Mouse (Mus musculus): ENCODE measurements around the gene Slc4a1ap. TPM values are rescaled to one million over a fixed set of nuclear protein-coding genes. Genes with fewer than 3 reads are reported as not detected.

The Slc4a1ap gene
- total RNA-seq, 1 experiment: 30.2 TPM

DNA sequence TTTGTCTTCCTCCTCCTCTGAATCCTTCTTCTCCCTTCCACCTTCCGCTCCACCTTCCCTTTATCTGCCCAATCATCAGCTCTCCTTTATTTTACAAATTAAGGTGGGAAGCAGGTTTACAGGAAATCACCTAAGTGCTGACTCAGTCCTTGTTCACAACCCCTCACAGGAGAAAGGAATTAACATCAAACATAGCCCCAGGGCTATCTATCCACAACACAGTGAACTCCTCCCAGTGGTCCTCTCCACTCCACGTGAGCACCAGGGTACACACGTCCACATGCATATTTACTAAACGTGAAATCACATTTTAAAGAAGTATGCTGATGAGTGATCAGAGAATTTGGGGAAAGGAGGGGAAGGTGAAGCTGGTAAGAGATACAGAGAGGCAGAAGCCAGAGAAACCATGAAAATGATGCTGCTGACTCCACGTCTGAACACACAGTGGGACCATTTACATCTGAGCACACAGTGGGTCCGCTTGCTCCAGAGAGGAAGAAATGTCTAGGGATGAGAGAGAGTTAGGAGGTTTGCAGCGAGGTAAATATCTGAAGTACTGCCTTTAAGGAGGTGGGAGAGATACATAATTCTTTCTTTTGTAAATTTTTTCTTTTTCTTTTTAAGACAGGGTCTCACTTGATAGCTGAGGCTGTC lies 37.6 kb upstream of the Slc4a1ap start:
- DNase-seq (ENCODE audit: low read depth, low spot score): peak; percentile 60
- peak overlapping the region; percentile 88 for H3K27ac ChIP-seq (ENCODE audit: insufficient read depth, low read depth, low read length, poor library complexity, severe bottlenecking)
- H3K9ac ChIP-seq (ENCODE audit: insufficient read depth, low read depth, low read length, poor library complexity, severe bottlenecking): peak overlapping the region; percentile 78; the same call in 1 of the 2 replicates
- TF ChIP-seq MAFK (IDR thresholded peaks at IDR 0.05; ENCODE audit: insufficient read depth, low read depth, low read length) (peak; percentile 95), ZNF384 (IDR thresholded peaks at IDR 0.05; ENCODE audit: low read depth, low read length) (no peak)
- peak overlapping the region; percentile 84 to 91 for H3K4me3 ChIP-seq (ENCODE audit: insufficient read depth in 1 of 2, low read depth in 1 of 2, low read length in 2 of 2, poor library complexity in 1 of 2, severe bottlenecking in 1 of 2)
- peaks cover 21% of the 10 kb centered on the region for H3K36me3 ChIP-seq (ENCODE audit: control insufficient read depth, insufficient read depth, low read length, poor library complexity, severe bottlenecking)
- in situ Hi-C loops (cut with MboI; ENCODE audit: low sequenced_read_pairs in 2 of 2, unreplicated experiment in 2 of 2): no loop called here
- peaks cover 0 to 5% of the 10 kb centered on the region in 2 experiments; a peak in 2 of 4 replicates for H3K4me1 ChIP-seq (ENCODE audit: control insufficient read depth in 2 of 2, insufficient read depth in 2 of 2, low read length in 2 of 2, poor library complexity in 1 of 2)
- no peaks in the 10 kb centered on the region for H3K9me3 ChIP-seq (ENCODE audit: control insufficient read depth, insufficient read depth, low read depth, low read length)

GRCm38 (mm10) chr5:31492031-31492430 lies 34.8 kb upstream of the Slc4a1ap start:
- peaks cover 4 to 7% of the 10 kb centered on the region in 2 experiments for H3K4me1 ChIP-seq (ENCODE audit: control insufficient read depth in 2 of 2, insufficient read depth in 2 of 2, low read length in 2 of 2, poor library complexity in 1 of 2)
- H3K9me3 ChIP-seq (ENCODE audit: control insufficient read depth, insufficient read depth, low read depth, low read length): no peaks in the 10 kb centered on the region
- no peak overlapping the region for H3K9ac ChIP-seq (ENCODE audit: insufficient read depth, low read depth, low read length, poor library complexity, severe bottlenecking)
- in situ Hi-C loops (cut with MboI; ENCODE audit: low sequenced_read_pairs in 2 of 2, unreplicated experiment in 2 of 2): no loop called here
- no peak overlapping the region for H3K4me3 ChIP-seq (ENCODE audit: insufficient read depth in 1 of 2, low read depth in 1 of 2, low read length in 2 of 2, poor library complexity in 1 of 2, severe bottlenecking in 1 of 2)
- no peak overlapping the region for H3K27ac ChIP-seq (ENCODE audit: insufficient read depth, low read depth, low read length, poor library complexity, severe bottlenecking)
- TF ChIP-seq CHD2 (IDR thresholded peaks at IDR 0.05; ENCODE audit: low read depth, low read length) (no peak), ZNF384 (IDR thresholded peaks at IDR 0.05; ENCODE audit: low read depth, low read length) (no peak), MAFK (IDR thresholded peaks at IDR 0.05; ENCODE audit: insufficient read depth, low read depth, low read length) (no peak), ZC3H11A (IDR thresholded peaks at IDR 0.05; ENCODE audit: borderline replicate concordance, low read depth, low read length) (no peak), HCFC1 (IDR thresholded peaks at IDR 0.05; ENCODE audit: borderline replicate concordance, insufficient read depth, low read length) (no peak)
- peaks cover 10% of the 10 kb centered on the region for H3K36me3 ChIP-seq (ENCODE audit: control insufficient read depth, insufficient read depth, low read length, poor library complexity, severe bottlenecking)
- DNase-seq (ENCODE audit: low read depth, low spot score): no peak

DNA sequence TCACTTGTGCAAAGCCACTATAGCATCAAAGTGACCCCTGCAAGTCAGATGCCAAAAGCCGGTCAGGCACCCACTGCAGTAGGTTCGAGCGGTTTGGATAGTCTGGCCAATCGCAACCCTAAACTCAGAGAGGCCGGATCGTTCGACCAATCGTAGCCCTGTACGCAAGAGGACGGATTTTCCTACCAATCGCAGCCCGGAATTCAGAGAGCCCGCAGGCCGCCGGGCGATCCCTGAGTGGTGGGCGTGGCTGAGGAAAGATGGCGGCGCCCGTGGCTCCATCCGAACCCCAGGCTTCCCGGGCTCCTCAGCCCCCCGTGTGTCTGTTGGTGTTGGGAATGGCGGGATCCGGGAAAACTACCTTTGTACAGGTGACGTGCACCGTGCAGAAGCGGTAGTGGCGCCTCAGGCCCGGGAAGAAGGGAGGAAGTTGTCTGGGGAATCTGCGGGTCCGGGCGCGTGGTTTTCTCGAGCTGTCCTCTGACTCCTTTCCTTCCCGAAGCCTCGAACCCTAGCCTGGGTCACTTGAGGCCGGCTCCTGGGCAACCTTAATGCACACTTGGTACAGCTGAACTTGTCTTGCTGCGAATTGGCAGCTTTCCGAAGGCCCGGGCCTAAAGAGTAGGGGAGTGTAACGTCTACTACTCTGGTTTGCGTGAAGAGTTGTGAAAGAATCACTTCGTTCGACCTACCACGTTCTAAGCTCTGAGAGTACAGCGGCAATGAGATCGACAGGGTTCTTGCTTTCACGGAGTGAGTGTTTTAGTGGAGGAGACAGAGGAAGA lies 32.1 kb upstream of the Slc4a1ap start, which contains the start of gene Gpn1:
Gene Gpn1 (plus strand): TSS at position 229 of the 785 bp plus-strand sequence.
- in situ Hi-C loops (cut with MboI; ENCODE audit: low sequenced_read_pairs in 2 of 2, unreplicated experiment in 2 of 2): no loop called here
- H3K4me1 ChIP-seq (ENCODE audit: control insufficient read depth in 2 of 2, insufficient read depth in 2 of 2, low read length in 2 of 2, poor library complexity in 1 of 2): peaks cover 4% of the 10 kb centered on the region in 2 experiments; a peak in 3 of 4 replicates
- H3K9ac ChIP-seq (ENCODE audit: insufficient read depth, low read depth, low read length, poor library complexity, severe bottlenecking): peak within 1 kb of the TSS; percentile 79
- H3K27ac ChIP-seq (ENCODE audit: insufficient read depth, low read depth, low read length, poor library complexity, severe bottlenecking): no peak within 1 kb of the TSS
- peak; percentile 86 for DNase-seq (ENCODE audit: low read depth, low spot score)
- H3K9me3 ChIP-seq (ENCODE audit: control insufficient read depth, insufficient read depth, low read depth, low read length): no peaks in the 10 kb centered on the region
- H3K36me3 ChIP-seq (ENCODE audit: control insufficient read depth, insufficient read depth, low read length, poor library complexity, severe bottlenecking): peaks cover 17% of the 10 kb centered on the region
- peak within 1 kb of the TSS; percentile 78 to 99 for H3K4me3 ChIP-seq (ENCODE audit: insufficient read depth in 1 of 2, low read depth in 1 of 2, low read length in 2 of 2, poor library complexity in 1 of 2, severe bottlenecking in 1 of 2)
- no peak for TF ChIP-seq ZNF384 (IDR thresholded peaks at IDR 0.05; ENCODE audit: low read depth, low read length)
- 0 out of 2 replicates have a peak, but pooled peaks have one; percentile 54 for TF ChIP-seq HCFC1 (IDR thresholded peaks at IDR 0.05; ENCODE audit: borderline replicate concordance, insufficient read depth, low read length)
- peak; percentile 56; the same call in 1 of the 2 replicates for TF ChIP-seq CHD2 (IDR thresholded peaks at IDR 0.05; ENCODE audit: low read depth, low read length)

GRCm38 (mm10) chr5:31504843-31505242 lies 22.0 kb upstream of the Slc4a1ap start:
- Histone ChIP-seq H3K9ac (ENCODE audit: insufficient read depth, low read depth, low read length, poor library complexity, severe bottlenecking) (no peak overlapping the region), H3K4me3 (ENCODE audit: insufficient read depth in 1 of 2, low read depth in 1 of 2, low read length in 2 of 2, poor library complexity in 1 of 2, severe bottlenecking in 1 of 2) (no peak overlapping the region), H3K9me3 (ENCODE audit: control insufficient read depth, insufficient read depth, low read depth, low read length) (no peaks in the 10 kb centered on the region), H3K4me1 (ENCODE audit: control insufficient read depth in 2 of 2, insufficient read depth in 2 of 2, low read length in 2 of 2, poor library complexity in 1 of 2) (peaks cover 3 to 8% of the 10 kb centered on the region in 2 experiments; a peak in 1 of 4 replicates), H3K27ac (ENCODE audit: insufficient read depth, low read depth, low read length, poor library complexity, severe bottlenecking) (no peak overlapping the region), H3K36me3 (ENCODE audit: control insufficient read depth, insufficient read depth, low read length, poor library complexity, severe bottlenecking) (peaks cover 56% of the 10 kb centered on the region)
- TF ChIP-seq MAFK (IDR thresholded peaks at IDR 0.05; ENCODE audit: insufficient read depth, low read depth, low read length) (no peak), ZNF384 (IDR thresholded peaks at IDR 0.05; ENCODE audit: low read depth, low read length) (no peak), ZC3H11A (IDR thresholded peaks at IDR 0.05; ENCODE audit: borderline replicate concordance, low read depth, low read length) (no peak), CHD2 (IDR thresholded peaks at IDR 0.05; ENCODE audit: low read depth, low read length) (no peak), HCFC1 (IDR thresholded peaks at IDR 0.05; ENCODE audit: borderline replicate concordance, insufficient read depth, low read length) (no peak)
- no peak for DNase-seq (ENCODE audit: low read depth, low spot score)
- in situ Hi-C loops (cut with MboI; ENCODE audit: low sequenced_read_pairs in 2 of 2, unreplicated experiment in 2 of 2): no loop called here
